Comparison of ENCODE assay signal across 22 mouse cellular contexts in genomic region chr9:42273174-42273573, GRCm38 (mm10).
"Had no signal": no experiment of that assay in that cellular context is flagged by ENCODE, and none has a peak within 500 bp of the region (broad histone marks: within the 10 kb centered on the region; RNA-seq: fewer than 3 reads in every experiment).

No protein-coding gene starts in this region.

- H3K4me1 ChIP-seq: hindbrain, embryonic 10.5 days; hindbrain, embryonic 12.5 days; hindbrain, embryonic 15.5 days; kidney, embryonic 15.5 days; limb, embryonic 13.5 days; limb, embryonic 15.5 days had no signal

- H3K27ac ChIP-seq: hindbrain, embryonic 10.5 days; hindbrain, embryonic 12.5 days; hindbrain, embryonic 15.5 days; hindbrain, postnatal 0 days; kidney, embryonic 15.5 days; kidney, postnatal 0 days; limb, embryonic 13.5 days; limb, embryonic 15.5 days; liver, embryonic 13.5 days; liver, embryonic 15.5 days had no signal

- H3K9me3 ChIP-seq: hindbrain, embryonic 10.5 days; hindbrain, embryonic 12.5 days; hindbrain, embryonic 15.5 days; kidney, embryonic 15.5 days; limb, embryonic 13.5 days; limb, embryonic 15.5 days; liver, embryonic 13.5 days; liver, embryonic 15.5 days had no signal

- H3K4me3 ChIP-seq: hindbrain, embryonic 10.5 days; hindbrain, embryonic 12.5 days; hindbrain, embryonic 15.5 days; kidney, embryonic 15.5 days; limb, embryonic 13.5 days; limb, embryonic 15.5 days; liver, embryonic 13.5 days; liver, embryonic 15.5 days had no signal

- H3K4me2 ChIP-seq: heart, embryonic 11.5 days; hindbrain, embryonic 12.5 days; hindbrain, embryonic 15.5 days; kidney, embryonic 15.5 days; limb, embryonic 13.5 days; limb, embryonic 15.5 days; liver, embryonic 13.5 days; liver, embryonic 15.5 days had no signal

- H3K9ac ChIP-seq: hindbrain, embryonic 12.5 days; hindbrain, embryonic 15.5 days; kidney, embryonic 15.5 days; limb, embryonic 13.5 days; limb, embryonic 15.5 days; liver, embryonic 13.5 days; liver, embryonic 15.5 days had no signal

- H3K36me3 ChIP-seq: hindbrain, embryonic 10.5 days; hindbrain, embryonic 12.5 days; hindbrain, embryonic 15.5 days; kidney, embryonic 15.5 days; limb, embryonic 13.5 days; limb, embryonic 15.5 days; liver, embryonic 13.5 days; liver, embryonic 15.5 days had no signal

- DNase-seq: heart, postnatal 4 days; kidney, adult 11 months; kidney, adult 2 months; kidney, adult 9 months; kidney, postnatal 14 days; kidney, postnatal 36 days; layer of hippocampus, adult 9-11 months; layer of hippocampus, postnatal 36 days; left cerebral cortex, postnatal 4 days; liver, embryonic 13.5 days; lung, adult 18-20 months had no signal

- H3K27me3 ChIP-seq: hindbrain, embryonic 12.5 days; hindbrain, embryonic 15.5 days; kidney, embryonic 15.5 days; limb, embryonic 13.5 days; limb, embryonic 15.5 days; liver, embryonic 13.5 days; liver, embryonic 15.5 days had no signal

- ATAC-seq: hindbrain, postnatal 0 days; intestine, embryonic 16.5 days had no signal
